Mouse (Mus musculus) spleen, postnatal 14 days (tissue): Measurements from ENCODE around the gene Suclg2.

ENCODE experiments used
- DNase-seq, 2 experiments: peaks; one replicate each; pipeline ENCODE4 v3.0.0; 2021 to 2022; ENCODE audit warnings: low spot score in 2 of 2

The Suclg2 gene

DNA sequence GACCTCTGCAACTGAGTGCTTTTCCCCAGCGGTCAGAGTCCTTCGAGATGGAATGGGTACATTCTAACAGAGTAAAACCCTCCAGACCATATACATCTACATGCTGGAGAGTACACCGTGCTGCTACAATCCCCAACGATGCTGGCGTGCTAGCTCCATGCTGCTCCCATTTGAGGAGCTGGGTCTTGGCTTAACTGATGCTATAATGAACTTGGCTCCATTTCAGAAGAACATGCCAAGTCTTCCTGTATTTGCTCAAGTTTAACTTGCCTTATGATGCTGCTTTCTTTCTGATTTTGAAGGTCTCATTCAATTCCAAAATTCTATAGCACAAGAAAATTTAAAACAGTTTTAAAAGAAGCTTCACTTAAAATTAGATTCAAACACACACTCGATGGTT lies 162.3 kb downstream of the Suclg2 start:
- no peak for DNase-seq

DNA sequence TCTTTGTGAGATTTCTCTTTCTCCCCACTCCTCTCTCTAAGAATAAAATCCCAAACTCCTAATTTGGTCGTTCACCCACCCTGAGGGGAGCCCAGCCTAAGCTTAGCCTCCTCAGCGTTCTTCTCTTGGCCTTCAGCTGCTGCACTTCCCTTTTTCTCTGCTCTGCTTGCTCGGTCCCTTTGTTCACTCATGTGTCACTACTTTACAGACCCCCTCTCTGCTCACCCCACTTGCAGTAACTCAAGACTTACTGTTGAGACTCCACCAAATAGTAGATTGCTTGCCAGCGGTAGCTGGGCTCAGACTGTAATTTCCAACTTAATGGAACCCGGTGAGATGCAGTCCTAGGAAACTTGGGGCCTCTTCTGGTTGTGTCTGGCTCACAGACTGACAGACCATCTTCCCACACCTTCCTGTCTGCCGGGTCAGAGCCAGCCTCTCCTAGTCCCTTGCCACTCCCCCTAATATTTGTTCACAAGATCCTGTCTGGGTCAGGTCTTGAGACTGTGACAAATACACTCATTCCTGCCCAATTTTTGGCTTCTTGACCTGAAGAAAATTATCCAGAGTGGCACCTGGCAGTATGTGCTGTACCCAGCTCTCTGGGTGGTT lies 166.2 kb downstream of the Suclg2 start:
- no peak for DNase-seq

DNA sequence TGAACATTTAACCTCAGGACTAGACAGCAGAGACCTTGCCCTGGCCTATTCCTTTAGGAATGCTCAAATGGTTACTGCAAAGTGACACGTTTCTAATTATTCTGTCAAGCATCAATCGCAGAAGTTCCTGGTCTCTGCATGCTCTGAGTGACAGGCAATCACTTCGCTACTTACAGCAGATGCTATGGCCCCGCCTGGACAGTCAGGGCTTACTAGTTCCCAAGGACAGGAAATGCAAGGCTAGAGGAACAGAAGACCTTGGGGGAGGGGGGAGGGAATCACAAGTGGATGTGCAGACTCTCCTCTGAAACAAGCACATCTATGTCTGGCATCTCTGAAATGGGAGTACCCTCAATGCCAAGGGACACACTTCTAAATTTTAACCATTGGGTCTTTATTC lies 167.6 kb downstream of the Suclg2 start:
- no peak for DNase-seq

DNA sequence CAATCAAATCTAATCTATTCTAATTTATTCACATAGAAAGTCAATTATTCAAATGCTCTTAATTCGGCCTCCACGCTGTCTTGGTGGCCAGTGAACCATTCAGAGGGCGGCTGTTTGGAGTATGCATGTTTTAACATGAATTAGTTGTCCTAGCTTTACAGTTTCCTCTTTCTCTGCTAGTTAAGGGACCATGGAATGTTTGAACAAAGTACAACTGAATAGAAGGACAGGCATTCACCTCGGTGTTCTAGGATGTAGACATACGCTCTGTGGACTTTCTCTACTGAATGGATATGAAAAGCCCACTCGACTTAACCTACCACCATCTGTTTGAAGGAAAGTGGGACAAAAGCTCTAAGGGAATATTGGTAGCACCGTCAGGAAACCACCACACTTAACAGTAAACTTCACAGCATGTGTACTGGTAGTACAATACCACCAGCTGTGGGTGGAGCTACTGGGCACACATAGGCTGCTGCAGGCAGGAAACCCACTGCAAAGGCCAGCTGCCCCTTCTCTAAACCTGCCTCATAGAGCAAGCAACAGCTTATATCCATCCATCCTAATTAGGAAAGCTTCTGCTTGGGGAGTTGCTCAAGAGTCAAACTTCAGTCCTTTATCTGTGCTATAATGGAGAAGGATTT lies 172.3 kb downstream of the Suclg2 start:
- no peak for DNase-seq

DNA sequence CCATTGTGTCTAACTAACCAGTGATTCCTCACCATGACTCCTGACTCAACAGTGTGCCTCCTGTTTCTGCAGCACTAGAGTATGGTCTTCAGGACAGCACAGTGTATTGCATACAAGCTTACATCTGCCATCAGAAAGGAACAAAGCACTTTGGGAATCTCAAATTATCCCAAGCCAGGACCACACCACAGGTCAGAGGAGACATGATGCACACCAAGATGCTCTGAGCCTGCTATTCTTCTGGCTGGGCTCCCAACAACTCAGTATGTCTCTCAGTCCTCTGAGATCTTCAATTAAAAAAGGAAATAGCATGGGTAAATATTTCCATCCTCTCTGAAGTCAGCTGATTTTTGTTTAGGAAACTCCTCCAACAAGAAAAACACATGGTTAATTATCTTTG lies 172.9 kb downstream of the Suclg2 start:
- no peak for DNase-seq

DNA sequence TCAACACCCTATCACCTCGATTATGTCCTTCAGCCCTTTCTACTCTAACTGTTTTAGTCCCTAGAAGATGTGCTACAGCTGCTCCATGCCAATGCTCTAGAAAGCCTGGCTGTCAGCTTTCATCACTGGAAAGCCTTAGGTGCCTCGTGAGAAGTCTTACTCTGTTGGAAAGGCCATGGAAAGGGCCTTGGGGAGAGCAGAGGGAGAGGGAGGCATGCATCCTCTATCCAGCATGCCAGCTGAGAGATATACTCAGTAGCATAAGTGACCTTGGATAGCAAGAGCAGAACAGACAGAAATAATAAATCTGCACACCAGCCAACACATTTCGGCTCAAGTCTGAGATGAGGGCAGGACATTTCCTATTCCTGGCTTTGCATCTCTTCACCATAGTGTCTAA lies 173.3 kb downstream of the Suclg2 start:
- DNase-seq, result no peak

DNA sequence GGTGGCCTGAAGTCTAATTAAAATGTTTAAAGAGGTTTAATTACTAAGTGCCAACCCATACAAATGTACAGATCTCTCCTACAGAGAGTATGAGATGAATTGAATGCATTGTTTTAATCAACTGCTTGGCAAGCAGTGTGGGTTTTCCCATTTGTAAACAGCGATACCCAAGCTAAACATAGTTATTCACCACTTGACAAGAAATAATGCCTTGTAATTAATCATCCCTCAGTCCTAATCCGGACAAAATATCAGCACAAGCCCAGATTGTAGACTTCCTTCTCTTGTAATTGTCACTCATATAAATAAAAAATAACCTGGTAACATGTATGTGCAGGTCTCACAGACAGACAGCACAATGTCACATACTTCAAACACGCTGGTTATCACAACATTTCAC lies 183.4 kb downstream of the Suclg2 start:
- no peak for DNase-seq

DNA sequence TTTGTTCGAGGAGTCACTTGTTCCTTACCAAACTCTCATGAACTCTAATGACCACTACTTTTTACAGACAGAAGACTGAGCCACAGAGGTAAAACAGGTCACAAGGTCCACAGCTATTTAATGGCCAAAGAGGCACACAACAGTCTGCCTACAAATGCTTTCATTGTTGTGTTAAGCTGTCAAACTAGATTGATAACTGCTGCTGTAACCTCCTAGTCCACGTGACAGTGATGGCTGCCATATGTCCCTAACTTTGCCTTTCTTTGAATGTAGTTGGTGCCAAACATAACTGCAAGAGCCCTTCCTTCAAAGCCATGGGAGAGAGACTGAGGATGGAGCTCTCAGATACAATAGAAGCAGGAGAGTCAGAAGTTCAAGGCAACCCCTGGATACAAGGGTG lies 198.8 kb downstream of the Suclg2 start:
- DNase-seq, result no peak

DNA sequence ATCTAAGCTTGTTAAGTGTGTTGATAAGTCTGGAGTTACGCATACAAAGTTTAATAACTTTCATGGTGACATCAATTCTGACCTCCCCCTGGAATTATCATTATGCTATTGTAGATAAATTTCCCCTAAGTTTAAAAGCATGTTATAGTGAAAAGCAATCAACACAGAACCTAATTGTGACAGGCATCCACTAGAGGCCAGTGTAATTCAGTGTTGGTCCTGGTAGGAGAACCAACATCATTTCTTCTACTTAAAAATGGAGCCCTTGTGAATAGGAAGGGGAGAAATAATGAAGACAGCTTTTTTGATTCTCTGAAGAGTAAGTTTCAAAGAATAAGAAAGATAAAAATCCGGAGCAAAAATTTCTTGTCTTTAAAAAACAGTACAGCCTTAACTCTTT lies 200.2 kb downstream of the Suclg2 start:
- no peak for DNase-seq

DNA sequence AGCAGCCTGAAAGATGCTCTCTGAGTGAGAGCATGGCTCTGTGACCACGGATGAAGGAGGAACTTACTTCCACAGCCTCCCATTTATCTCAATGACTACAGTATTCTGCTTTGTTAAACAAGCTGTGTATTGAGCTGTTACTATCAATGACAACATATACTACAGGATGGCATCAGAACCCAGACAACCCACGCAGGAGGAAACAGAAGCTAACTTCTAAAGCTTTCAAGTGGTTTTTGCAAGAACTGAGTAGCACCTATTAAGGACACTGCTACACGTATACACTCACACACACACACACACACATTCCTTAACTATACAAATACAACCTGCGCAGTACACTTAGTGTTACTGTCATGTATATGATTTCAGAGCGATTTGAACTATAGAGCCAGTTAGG lies 202.9 kb downstream of the Suclg2 start:
- DNase-seq, result no peak

DNA sequence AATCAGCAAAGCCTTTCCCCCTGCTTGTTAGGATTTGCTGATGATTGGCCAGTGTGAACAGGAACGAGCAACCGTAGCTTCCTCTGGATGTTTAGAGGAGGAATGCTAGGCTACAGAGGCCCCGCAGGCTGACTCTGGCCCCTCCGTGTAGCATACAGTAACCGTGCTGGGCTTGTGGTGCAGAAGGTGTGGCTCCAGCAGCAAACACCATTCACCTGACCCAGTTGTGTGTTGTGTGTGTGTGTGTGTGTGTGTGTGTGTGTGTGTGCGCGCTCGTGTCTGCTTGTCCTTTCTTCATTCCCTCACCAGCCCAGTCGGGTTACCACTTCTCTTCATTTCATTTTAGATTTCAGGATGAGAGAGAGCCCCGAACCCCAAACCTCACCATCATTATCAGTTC lies 203.9 kb downstream of the Suclg2 start:
- no peak for DNase-seq

DNA sequence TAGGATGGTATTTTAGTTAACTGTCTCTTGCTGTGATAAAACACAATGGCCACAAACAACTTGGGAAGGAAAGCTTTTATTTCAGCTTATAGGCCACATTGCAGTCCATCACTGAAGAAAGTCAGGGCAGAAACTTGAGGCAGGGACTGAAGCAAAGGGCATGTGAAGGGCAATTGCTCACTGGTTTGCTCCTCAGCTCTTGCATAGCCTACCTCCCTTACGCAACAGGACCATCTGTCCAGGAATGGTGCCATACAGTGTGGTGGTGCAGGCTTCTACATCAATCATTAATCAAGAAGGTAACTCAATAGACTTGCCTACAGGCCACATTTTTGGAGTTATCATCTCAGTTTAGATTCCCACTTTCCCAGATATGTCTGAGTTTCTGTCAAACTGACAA lies 206.9 kb downstream of the Suclg2 start:
- DNase-seq, result no peak

DNA sequence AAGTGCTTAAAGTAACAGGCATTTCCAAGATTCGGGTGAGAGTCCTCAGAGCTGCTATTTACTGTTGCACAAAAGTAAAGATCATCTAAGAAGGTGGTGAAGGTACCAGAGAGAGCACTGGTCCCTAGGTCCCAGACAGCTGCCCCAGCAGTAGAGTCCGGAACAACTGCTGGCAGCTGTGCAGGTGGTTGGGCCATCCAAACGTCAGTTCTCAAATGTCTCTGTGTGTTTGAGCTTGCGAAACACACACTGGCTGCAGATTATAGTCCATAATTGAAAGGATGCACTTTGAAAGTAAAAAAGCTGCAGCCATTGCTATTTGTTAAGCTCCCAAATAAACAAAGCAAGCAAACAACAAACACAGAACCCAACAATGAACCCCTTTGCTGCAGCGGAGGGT lies 217.8 kb downstream of the Suclg2 start:
- DNase-seq, result no peak

DNA sequence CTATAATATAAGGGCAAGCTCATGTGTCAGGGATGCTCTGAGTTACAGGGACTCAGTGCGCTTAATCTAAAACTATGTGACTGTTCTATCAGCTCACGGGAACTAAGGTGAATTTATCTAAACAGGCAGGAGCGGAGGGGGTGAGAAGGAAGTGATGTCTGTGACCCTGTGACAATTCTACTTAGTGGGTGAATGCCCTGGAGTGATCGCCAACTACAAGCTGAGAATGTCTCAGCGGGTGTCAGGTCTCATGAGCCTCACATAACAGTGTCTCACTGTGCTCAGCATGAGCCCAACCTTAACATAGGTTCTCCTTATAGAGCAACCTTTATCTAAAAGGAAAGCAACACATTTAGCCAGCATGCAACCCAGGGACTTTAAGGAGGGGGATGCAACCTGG lies 219.0 kb downstream of the Suclg2 start:
- DNase-seq, result no peak

DNA sequence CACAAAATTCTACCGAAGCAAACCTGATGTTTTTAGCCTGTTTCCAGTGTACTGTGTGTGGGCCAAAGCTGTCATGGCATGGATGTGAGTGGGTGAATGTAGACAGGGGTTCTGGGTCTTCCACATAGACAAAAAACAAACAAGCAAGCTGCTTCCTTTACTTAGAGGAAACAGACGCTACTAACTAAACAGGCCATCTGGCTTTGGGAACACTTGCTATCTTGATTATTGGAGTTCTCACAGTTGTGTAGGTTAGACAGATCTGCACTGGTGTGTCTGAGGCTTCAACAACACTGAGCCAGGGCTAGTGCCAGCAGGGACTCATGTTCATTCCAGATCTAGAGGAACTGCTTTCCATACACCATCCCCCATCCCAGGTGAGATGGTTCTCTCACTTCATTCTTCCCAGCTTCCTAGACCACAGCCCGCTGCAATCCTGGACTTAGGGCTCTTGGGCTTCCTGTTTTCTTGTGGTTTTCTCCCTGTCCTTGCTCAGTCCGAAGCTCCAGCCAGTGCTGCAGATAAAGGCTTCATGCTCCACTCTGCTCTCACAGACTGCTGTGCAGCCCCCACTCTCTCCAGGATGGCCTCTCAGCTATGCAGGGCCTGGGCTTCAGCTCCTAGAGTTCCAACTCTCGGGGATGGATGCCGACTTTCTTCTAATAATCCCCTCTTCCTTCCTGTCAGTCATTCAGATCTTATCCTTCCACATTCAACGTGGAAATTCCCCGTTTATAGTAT lies 226.2 kb downstream of the Suclg2 start:
- no peak for DNase-seq

DNA sequence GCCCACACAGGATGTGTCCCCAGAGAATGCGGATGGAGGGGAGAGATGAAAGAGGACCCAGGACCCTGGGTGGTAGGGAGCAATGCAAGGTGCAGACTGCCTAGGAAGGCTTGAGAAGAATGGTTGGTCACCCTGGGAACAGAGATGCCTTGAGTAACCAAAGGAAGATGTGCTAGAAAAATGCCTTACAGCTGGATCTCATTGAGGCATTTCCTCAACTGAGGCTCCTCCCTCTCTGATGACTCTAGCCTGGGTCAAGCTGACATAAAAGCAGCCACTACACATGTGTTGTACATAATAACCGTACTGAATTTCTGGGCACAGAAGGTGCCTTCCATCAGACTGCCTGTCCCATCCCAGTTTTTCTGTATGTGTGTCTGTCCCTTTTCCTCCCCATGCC lies 227.6 kb downstream of the Suclg2 start:
- DNase-seq, result no peak

DNA sequence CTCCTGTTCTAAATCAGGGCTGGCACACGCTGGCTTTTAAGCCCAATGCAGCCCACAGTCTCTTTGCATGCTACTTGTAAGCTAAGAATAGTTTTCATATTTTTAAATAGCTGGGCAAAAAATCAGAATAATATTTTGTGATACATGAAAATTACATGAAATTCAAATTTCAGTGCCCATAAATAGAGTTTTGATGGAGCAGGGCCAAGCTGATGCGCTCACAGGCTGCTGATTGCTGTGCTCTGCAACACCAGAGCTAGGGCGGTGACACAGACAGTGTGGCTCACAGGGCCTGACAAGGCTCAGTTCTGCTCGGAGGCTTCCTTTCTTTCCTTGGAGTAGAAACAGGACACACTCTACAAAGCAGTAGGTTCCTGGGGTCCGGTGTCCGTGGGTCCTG lies 232.8 kb downstream of the Suclg2 start:
- DNase-seq, result no peak

DNA sequence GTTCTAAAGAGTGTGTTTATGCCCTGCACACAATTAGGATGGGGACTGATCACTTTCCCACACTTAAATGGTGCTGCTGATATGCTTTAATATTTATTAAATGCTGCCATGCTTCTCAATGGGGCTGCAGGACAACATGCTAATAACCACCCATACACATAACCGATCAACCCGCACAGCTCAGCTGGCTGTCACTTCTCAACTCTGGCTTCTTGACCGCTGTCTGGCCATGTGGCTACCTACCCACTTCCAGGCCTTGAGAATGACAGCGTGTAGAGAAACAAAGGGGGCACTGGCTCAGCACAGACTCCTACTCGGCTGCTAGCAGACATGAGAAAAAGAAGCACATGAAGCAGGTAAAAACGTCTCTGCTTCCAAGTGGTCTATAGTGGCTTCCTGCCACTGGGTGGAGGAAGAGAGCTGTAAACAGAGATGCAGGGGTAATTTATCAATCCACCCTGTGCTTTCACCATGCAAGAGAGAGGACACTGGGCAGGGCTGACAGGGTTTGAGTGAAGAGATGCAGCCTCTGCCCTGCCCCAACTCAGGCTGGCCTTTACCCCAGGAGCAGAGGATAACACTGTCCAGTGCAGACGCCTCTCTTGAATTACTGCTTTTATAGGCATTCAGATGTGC lies 234.3 kb downstream of the Suclg2 start:
- no peak for DNase-seq

DNA sequence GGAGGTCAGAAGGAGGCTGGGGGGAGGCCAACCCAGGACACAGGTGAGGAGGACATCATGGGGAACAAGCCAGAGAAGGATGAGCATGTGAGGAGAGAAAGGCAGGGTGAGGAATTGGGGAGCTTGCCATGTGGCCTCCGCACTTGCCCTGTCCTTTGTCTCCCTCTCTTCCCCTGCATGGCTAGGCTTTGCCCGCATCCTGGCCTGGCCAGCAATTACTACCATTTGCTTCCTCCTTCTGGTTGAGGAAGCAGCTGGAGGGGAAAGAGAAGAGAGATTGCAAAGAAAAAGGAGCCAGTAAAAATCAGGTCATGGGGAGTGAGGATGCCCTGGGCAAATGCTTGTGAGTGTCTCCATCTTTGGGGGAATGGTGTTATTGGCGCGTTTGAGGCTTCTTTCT lies 234.9 kb downstream of the Suclg2 start:
- no peak for DNase-seq

DNA sequence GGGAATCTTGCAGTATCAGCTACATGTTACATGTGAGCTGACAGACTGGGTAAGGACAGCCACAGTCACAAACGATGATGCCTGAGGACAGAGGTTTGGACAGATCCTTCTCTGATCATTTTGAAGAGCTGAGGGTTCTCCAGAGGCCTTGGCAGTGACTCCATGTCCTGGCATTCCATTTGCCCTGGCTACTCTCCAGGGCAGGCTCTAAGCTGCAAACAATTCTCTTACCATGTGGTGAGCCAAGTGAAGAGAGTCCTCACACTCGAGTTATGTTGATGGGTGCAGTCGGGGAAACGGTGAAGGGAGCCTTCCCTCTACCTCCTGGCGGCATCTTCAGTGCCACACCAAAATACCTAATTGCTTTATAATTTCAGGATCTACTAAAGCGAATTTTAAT lies 235.5 kb downstream of the Suclg2 start:
- DNase-seq, result no peak

DNA sequence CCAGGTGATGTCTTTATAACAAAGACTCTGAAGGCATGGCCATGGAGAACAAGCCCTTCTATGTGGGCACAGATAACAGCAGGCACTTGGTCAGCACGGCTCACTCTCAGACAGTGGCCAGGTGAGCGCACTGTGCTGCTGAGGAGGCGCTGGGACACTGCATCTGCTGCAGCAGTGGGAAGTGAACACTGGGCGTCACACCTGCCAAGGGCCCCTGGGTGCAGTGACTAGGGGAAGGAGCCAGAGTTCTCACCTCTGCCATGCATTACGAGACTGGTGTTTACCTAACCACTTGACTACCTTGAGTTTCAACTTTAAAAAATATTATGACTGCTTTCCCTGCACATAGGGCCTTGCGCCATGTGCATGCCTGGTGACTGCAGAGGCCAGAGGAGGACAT lies 238.8 kb downstream of the Suclg2 start:
- no peak for DNase-seq

DNA sequence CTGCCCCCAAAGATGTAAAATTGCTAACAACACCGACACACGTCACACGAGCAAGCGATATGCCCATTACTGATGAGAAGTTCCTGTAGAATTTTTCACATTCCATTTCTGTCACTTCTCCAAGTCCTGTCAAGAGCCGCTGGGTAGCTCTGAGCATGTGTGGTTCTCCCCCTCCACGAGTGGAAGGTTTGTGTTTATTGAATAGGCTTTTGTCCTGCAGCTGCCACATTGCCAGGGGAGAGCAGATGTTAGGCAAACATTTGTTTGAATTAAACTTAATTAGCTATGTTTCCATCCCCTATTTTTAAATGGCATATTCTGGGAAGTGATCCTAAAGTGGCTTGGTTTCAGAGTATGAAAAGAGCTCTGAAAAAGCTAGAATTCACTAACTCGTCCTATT lies 249.1 kb downstream of the Suclg2 start:
- DNase-seq, result no peak

DNA sequence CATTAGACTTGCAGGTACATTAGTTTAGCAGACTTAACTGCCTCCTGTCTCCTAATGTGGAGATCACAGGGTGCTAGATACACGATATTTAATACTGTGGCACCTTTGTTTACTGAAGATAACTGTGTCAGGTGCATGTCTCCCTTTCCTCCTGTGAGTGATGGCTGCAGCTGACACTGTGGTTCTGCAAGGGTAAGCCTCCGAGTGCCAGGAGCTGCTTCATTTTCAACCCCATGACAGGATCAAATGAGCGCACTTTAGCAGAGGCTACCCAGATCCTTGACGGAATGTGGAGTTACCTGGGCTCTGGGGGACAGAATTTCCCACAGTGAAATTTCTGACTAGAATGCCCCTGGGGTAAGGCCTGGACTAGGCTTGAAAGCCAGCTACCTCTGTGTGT lies 253.3 kb downstream of the Suclg2 start:
- no peak for DNase-seq
